Mouse (Mus musculus) megakaryocyte progenitor cell, adult 5-6 weeks (primary cell): ENCODE measurements around the gene Cacna1e. TPM values are rescaled to one million over a fixed set of nuclear protein-coding genes. Genes with fewer than 3 reads are reported as not detected.

Experiments
- ATAC-seq: replicated peaks from 2 replicates; pipeline ENCODE4 v1.8.0; 2016; ENCODE audit warnings: mild to moderate bottlenecking, moderate TSS enrichment, inconsistent platforms; ENCODE audit not compliant: poor library complexity
- total RNA-seq, 2 experiments: library from RNA; stranded (forward) in 1 of 2; stranded (reverse) in 1 of 2; fragments of 157-497, 149-512 nt in 1 of 2; fragments of 200-1000 nt in 1 of 2; gene quantifications; 2 replicates each; pipeline versions ENCODE4 v1.2.3 to v1.2.4; 2015 to 2017

Gene Cacna1e
- total RNA-seq, 2 experiments from 2014 or later, result 0.07 to 0.12 TPM

DNA sequence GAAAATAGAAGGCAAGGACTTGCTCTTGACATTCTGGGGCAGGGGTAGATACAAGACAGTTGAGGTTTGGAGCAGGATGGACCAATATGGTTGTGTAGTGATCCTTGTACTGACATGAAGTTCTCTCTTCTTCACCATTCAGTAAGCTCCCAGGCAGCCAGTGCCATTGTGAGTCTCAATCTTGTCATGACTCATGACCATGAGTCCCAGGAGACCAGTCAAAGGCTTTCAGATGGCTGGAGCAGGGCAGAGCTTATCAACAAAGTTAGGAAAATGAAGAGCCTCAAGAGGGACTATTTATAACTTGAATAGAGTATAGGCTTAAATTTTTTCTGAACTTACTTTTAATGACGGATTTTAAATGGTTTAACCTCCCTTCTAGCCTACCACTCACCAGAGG is 451.2 kb downstream of the Cacna1e start:
- no peak for ATAC-seq

DNA sequence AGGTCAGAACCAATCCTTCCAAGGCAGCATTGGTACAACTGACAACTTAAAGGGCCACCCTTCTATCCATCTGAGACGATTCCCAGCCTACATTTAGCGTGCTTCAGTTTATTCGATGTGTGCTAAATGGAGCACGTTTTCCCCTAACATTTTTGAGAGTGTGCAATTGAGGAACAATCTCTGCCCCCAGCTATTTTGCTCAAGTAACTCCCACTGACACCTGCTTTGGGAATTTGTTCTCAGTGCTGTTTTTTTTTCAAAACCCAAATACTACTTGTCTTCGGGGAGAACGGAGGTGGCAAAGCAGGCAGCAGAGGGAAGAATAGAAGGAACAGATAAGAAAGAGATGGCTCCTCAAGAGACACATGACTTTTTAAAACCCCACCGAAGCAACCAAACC is 456.0 kb downstream of the Cacna1e start:
- no peak for ATAC-seq

DNA sequence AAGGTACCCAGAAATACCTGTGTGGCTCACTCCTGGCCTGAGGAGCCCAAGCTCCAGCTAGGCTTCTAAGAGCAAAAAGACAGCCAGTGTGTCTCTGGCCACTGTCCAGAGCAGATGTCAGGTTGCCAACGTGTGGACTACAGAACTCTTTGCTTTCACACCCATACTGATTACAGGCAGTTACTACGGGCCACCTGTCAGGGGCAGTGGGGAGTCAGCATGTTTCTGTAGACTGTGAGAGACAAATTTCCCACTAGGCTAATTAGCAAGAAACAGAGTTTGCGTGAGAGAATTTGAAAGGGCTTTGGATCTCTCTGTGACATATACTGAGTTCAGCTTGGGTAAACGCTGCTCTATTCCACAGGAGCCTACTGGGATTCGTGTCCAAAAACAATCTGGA is 466.0 kb downstream of the Cacna1e start:
- ATAC-seq, result no peak

DNA sequence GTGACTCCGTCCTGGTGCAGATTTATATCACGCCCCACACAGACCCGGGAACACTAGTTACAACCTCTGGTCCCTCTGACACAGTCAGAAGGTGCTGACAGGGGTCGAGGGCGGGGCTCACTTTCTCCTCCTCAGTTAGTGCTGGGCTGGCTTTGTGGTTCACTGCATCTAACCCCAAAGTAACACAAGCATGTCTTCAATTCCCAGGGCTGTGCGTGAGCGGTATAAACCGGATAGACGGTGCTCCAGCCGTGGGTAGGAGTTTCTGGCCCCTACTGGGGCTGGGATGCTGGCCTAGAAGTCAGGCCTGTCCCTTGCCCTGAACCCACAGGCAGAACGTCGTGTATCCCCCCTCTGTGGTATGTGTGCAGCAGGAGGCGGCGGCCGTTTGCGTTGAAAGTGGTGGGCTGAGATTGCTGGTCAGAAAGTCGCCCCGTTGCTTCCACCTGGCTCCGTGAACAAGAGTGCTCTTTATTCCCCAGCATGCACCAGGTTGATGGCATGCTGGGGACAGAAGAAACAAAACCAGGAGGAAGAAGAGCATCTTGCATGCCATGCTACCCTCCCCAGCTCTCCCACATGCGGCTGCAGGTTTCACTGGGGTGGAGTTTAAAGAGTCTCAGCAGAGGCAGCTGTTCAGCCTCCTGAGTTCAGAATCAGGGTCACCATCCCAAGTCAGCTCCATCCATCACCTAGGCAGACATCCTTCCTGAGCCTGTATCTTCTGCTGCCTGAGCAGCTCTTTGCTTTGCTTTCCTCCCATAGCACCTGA is 467.7 kb downstream of the Cacna1e start:
- no peak for ATAC-seq

DNA sequence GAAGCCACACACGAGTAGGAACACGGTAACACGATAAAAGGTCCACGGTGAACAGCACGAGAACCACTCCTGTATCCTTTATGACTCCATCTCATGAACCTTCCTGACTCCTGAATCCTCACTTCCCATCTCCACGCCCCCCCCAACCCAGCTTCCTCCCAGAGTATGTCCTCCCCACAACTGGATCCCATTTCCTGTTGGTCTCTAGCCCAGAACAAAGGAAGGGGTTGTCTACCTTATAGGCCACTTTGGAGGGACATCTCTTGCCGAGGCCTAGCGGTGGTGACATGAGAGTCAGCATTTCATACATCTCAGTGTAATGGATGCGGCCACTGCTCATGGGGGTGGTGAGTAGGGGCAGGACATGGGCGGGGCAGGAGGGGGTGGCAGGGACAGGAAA is 468.5 kb downstream of the Cacna1e start:
- no peak for ATAC-seq

- no peak for ATAC-seq
Observed at GRCm38 (mm10) chr1:154413138-154413537, 471.2 kb downstream of the Cacna1e start.

- no peak for ATAC-seq
Observed at GRCm38 (mm10) chr1:154409051-154409450, 475.2 kb downstream of the Cacna1e start.

- ATAC-seq, result no peak
Observed at GRCm38 (mm10) chr1:154391979-154392378, 492.3 kb downstream of the Cacna1e start.

Other genes starting within 250 kb of the Cacna1e start
- gene Ier5, start 215.1 kb upstream of the Cacna1e start, total RNA-seq (2015), result 6.8 and 12.1 TPM in 2 replicates
- 5.1 and 5.7 TPM in 2 replicates for gene Ier5, start 215.1 kb upstream of the Cacna1e start, total RNA-seq (2017)